Mouse (Mus musculus): ENCODE data around the gene Hmcn2. TPM values are rescaled to one million over a fixed set of nuclear protein-coding genes. Genes with fewer than 3 reads are reported as not detected.

The Hmcn2 gene
- polyA plus RNA-seq, 1 experiment from 2014 or later, result 4.1 TPM

DNA sequence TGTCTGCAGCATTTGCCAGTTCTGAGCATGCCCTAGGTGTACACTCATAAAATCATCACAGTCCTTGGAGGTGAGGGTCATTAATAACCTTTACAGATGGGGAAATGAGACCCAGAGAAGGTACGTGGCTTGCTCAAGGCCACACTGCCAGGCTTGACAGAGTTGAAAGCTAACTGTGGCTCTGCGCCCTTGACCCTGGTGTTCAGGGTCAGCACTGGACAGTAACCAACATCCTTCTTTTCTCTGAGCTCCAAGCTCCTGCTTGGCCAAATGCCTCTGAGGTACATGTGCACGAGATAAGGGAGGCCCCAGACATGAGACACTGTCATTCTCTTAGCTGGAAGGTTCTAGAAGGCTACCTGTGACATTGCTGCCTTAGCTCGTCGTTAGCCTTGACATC lies 42.6 kb downstream of the Hmcn2 start:
- 71% methylated on average over 5 of the region's 5 CpGs for WGBS

GRCm38 (mm10) chr2:31359316-31359715 lies 45.1 kb downstream of the Hmcn2 start:
- H3K27ac ChIP-seq, result no peak overlapping the region
- no peak for ATAC-seq (ENCODE audit: insufficient read depth, low FRiP score, low read depth)
- 67% methylated on average over 7 of the region's 7 CpGs for WGBS

More for the DNA sequence above, 42.6 kb downstream of the Hmcn2 start:
- H3K9ac ChIP-seq, result no peak overlapping the region
- no peak for ATAC-seq (ENCODE audit: insufficient read depth, low FRiP score, low read depth)
- H3K4me1 ChIP-seq, result no peaks in the 10 kb centered on the region
- H3K27me3 ChIP-seq (replicated peaks), result no peaks in the 10 kb centered on the region
- no peak overlapping the region for H3K4me3 ChIP-seq (replicated peaks)
- no peak overlapping the region for H3K4me2 ChIP-seq
- no peaks in the 10 kb centered on the region for H3K36me3 ChIP-seq
- H3K9me3 ChIP-seq, result no peaks in the 10 kb centered on the region
- H3K27ac ChIP-seq, result no peak overlapping the region

GRCm38 (mm10) chr2:31367186-31367585 lies 53.0 kb downstream of the Hmcn2 start:
- Histone ChIP-seq H3K4me3 (replicated peaks) (no peak overlapping the region), H3K4me2 (no peak overlapping the region), H3K4me1 (no peaks in the 10 kb centered on the region), H3K27me3 (replicated peaks) (no peaks in the 10 kb centered on the region), H3K36me3 (no peaks in the 10 kb centered on the region), H3K27ac (no peak overlapping the region; the same call in 1 of the 2 replicates), H3K9me3 (no peaks in the 10 kb centered on the region), H3K9ac (no peak overlapping the region)
- WGBS, result 50% methylated on average over 7 of the region's 7 CpGs
- no peak for ATAC-seq (ENCODE audit: insufficient read depth, low FRiP score, low read depth)

More at GRCm38 (mm10) chr2:31359316-31359715, 45.1 kb downstream of the Hmcn2 start:
- H3K4me2 ChIP-seq, result no peak overlapping the region
- no peak overlapping the region for H3K9ac ChIP-seq
- no peaks in the 10 kb centered on the region for H3K36me3 ChIP-seq
- no peaks in the 10 kb centered on the region for H3K4me1 ChIP-seq
- no peaks in the 10 kb centered on the region for H3K9me3 ChIP-seq
- H3K4me3 ChIP-seq (replicated peaks), result no peak overlapping the region
- H3K27me3 ChIP-seq (replicated peaks), result no peaks in the 10 kb centered on the region

- H3K4me1 ChIP-seq, result no peaks in the 10 kb centered on the region
- no peaks in the 10 kb centered on the region for H3K36me3 ChIP-seq
- H3K4me2 ChIP-seq, result no peak overlapping the region
- 66% methylated on average over 9 of the region's 9 CpGs for WGBS
- H3K9ac ChIP-seq, result no peak overlapping the region
- no peak overlapping the region for H3K27ac ChIP-seq
- H3K27me3 ChIP-seq (replicated peaks), result no peaks in the 10 kb centered on the region
- ATAC-seq (ENCODE audit: insufficient read depth, low FRiP score, low read depth), result no peak
- no peak overlapping the region for H3K4me3 ChIP-seq (replicated peaks)
- no peaks in the 10 kb centered on the region for H3K9me3 ChIP-seq
Observed at GRCm38 (mm10) chr2:31371396-31371795, 57.2 kb downstream of the Hmcn2 start.

- H3K9me3 ChIP-seq, result no peaks in the 10 kb centered on the region
- no peak overlapping the region for H3K27ac ChIP-seq
- H3K27me3 ChIP-seq (replicated peaks), result no peaks in the 10 kb centered on the region
- H3K4me1 ChIP-seq, result no peaks in the 10 kb centered on the region
- H3K36me3 ChIP-seq, result no peaks in the 10 kb centered on the region
- no peak overlapping the region for H3K4me2 ChIP-seq
- H3K4me3 ChIP-seq (replicated peaks), result no peak overlapping the region
- 97% methylated on average over 4 of the region's 4 CpGs for WGBS
- ATAC-seq (ENCODE audit: insufficient read depth, low FRiP score, low read depth), result no peak
- no peak overlapping the region for H3K9ac ChIP-seq
Observed at GRCm38 (mm10) chr2:31372186-31372585, 58.0 kb downstream of the Hmcn2 start.

DNA sequence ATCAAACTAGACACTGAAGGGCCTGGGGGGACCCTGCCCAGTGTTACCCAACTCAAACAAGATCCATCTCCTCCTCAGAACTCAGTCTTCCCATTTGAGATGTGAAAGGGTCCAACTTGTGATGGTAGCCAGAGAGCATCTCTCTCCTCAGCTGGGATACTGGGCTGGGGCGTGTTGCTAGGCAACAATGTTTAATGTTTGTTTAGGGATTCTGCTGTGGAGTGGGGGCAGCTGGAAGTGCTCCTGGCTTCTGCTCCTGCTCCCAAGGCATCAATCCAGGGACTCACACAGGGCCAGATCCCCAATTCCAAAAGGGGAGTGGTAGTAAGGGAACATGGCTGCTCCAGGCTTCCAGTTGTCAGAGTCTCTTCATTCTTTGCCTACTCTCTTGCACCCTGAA lies 60.2 kb downstream of the Hmcn2 start:
- H3K4me1 ChIP-seq, result no peaks in the 10 kb centered on the region
- no peak overlapping the region for H3K4me3 ChIP-seq (replicated peaks)
- no peak overlapping the region for H3K4me2 ChIP-seq
- no peaks in the 10 kb centered on the region for H3K9me3 ChIP-seq
- 45% methylated on average over 1 of the region's 1 CpGs for WGBS
- no peaks in the 10 kb centered on the region for H3K36me3 ChIP-seq
- H3K9ac ChIP-seq, result no peak overlapping the region
- no peak overlapping the region for H3K27ac ChIP-seq
- no peaks in the 10 kb centered on the region for H3K27me3 ChIP-seq (replicated peaks)
- no peak for ATAC-seq (ENCODE audit: insufficient read depth, low FRiP score, low read depth)

- Histone ChIP-seq H3K36me3 (no peaks in the 10 kb centered on the region), H3K27me3 (replicated peaks) (no peaks in the 10 kb centered on the region), H3K9ac (no peak overlapping the region), H3K9me3 (no peaks in the 10 kb centered on the region), H3K27ac (no peak overlapping the region), H3K4me2 (no peak overlapping the region), H3K4me3 (replicated peaks) (no peak overlapping the region), H3K4me1 (no peaks in the 10 kb centered on the region)
- ATAC-seq (ENCODE audit: insufficient read depth, low FRiP score, low read depth), result no peak
- 36% methylated on average over 3 of the region's 3 CpGs for WGBS
Observed at GRCm38 (mm10) chr2:31376057-31376456, 61.8 kb downstream of the Hmcn2 start.

DNA sequence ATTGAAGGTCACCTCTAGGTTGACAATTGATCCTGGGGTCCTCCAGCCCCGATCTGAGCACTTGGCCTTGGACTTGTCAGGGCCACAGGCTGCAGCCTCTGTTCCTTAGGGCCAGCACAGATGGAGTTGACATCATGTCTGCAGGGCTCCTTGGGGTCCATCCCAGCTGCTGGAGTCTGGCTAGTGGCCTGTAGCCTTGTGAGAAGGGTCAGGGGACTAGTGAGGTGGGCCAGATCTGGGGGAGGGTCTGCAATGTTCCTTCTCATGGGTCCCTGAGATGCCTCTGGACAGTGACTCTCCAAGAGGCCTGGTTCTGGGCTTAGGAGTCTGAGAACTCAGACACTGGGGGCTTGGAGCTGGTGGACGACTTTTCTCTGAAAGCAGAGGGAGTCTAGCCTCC lies 63.3 kb downstream of the Hmcn2 start:
- Histone ChIP-seq H3K9me3 (no peaks in the 10 kb centered on the region), H3K27me3 (replicated peaks) (no peaks in the 10 kb centered on the region), H3K4me3 (replicated peaks) (no peak overlapping the region), H3K9ac (no peak overlapping the region), H3K36me3 (no peaks in the 10 kb centered on the region), H3K4me1 (no peaks in the 10 kb centered on the region), H3K4me2 (no peak overlapping the region), H3K27ac (no peak overlapping the region)
- WGBS, result 58% methylated on average over 2 of the region's 2 CpGs
- no peak for ATAC-seq (ENCODE audit: insufficient read depth, low FRiP score, low read depth)

DNA sequence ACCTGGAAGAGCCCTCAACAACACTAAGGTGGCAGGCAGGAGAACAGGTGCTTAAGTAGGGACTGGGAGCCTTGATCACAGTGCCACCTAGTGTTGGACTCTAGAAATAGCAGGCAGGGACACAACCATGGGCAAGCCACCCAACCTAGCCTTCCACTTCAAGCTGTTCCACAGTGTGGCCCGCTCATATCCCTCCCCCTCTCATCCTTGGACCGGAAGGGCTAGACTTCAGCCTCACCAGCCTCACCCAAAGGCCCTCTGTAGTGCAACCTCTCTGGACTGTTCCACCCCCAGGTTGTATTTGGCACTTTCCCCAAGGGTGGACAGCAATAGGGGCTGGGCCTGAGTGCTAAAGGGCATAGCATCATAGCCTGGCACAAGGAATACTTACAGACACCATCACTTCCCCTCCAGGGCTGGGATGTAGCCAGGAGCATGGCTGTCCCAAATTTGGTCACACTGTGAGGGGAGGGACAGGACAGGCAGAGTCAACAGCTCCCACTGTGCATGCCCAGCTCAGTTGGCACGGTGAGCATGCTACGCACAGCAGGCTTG lies 67.2 kb downstream of the Hmcn2 start:
- H3K4me3 ChIP-seq (replicated peaks), result no peak overlapping the region
- no peaks in the 10 kb centered on the region for H3K27me3 ChIP-seq (replicated peaks)
- WGBS, result 55% methylated on average over 4 of the region's 4 CpGs
- ATAC-seq (ENCODE audit: insufficient read depth, low FRiP score, low read depth), result no peak
- no peaks in the 10 kb centered on the region for H3K4me1 ChIP-seq
- no peak overlapping the region for H3K9ac ChIP-seq
- no peaks in the 10 kb centered on the region for H3K9me3 ChIP-seq
- H3K27ac ChIP-seq, result no peak overlapping the region
- no peak overlapping the region for H3K4me2 ChIP-seq
- H3K36me3 ChIP-seq, result no peaks in the 10 kb centered on the region

- no peak for ATAC-seq (ENCODE audit: insufficient read depth, low FRiP score, low read depth)
Observed at GRCm38 (mm10) chr2:31382952-31383351, 68.7 kb downstream of the Hmcn2 start.

GRCm38 (mm10) chr2:31416968-31417367 lies 102.8 kb downstream of the Hmcn2 start:
- Histone ChIP-seq H3K4me3 (replicated peaks) (no peak overlapping the region), H3K27ac (no peak overlapping the region), H3K36me3 (no peaks in the 10 kb centered on the region), H3K9me3 (no peaks in the 10 kb centered on the region), H3K9ac (no peak overlapping the region), H3K4me1 (no peaks in the 10 kb centered on the region), H3K4me2 (no peak overlapping the region), H3K27me3 (replicated peaks) (no peaks in the 10 kb centered on the region)
- ATAC-seq (ENCODE audit: insufficient read depth, low FRiP score, low read depth), result no peak
- 45% methylated on average over 10 of the region's 10 CpGs for WGBS

More at GRCm38 (mm10) chr2:31382952-31383351, 68.7 kb downstream of the Hmcn2 start:
- no peaks in the 10 kb centered on the region for H3K4me1 ChIP-seq
- no peaks in the 10 kb centered on the region for H3K27me3 ChIP-seq (replicated peaks)
- WGBS, result 22% methylated on average over 4 of the region's 4 CpGs
- H3K36me3 ChIP-seq, result no peaks in the 10 kb centered on the region
- H3K4me3 ChIP-seq (replicated peaks), result no peak overlapping the region
- H3K27ac ChIP-seq, result no peak overlapping the region
- H3K9me3 ChIP-seq, result no peaks in the 10 kb centered on the region
- H3K9ac ChIP-seq, result no peak overlapping the region
- no peak overlapping the region for H3K4me2 ChIP-seq

- H3K36me3 ChIP-seq, result no peaks in the 10 kb centered on the region
- no peaks in the 10 kb centered on the region for H3K27me3 ChIP-seq (replicated peaks)
- no peak overlapping the region for H3K9ac ChIP-seq
- H3K27ac ChIP-seq, result no peak overlapping the region
- H3K9me3 ChIP-seq, result no peaks in the 10 kb centered on the region
- H3K4me2 ChIP-seq, result no peak overlapping the region
- H3K4me1 ChIP-seq, result no peaks in the 10 kb centered on the region
- 83% methylated on average over 5 of the region's 5 CpGs for WGBS
- H3K4me3 ChIP-seq (replicated peaks), result no peak overlapping the region
- no peak for ATAC-seq (ENCODE audit: insufficient read depth, low FRiP score, low read depth)
Observed at GRCm38 (mm10) chr2:31418021-31418420, 103.8 kb downstream of the Hmcn2 start.

GRCm38 (mm10) chr2:31418571-31418970 lies 104.4 kb downstream of the Hmcn2 start:
- no peaks in the 10 kb centered on the region for H3K36me3 ChIP-seq
- no peak overlapping the region for H3K4me2 ChIP-seq
- H3K4me3 ChIP-seq (replicated peaks), result no peak overlapping the region
- 12% methylated on average over 8 of the region's 8 CpGs for WGBS
- H3K27ac ChIP-seq, result no peak overlapping the region
- no peak overlapping the region for H3K9ac ChIP-seq
- no peaks in the 10 kb centered on the region for H3K27me3 ChIP-seq (replicated peaks)
- H3K9me3 ChIP-seq, result no peaks in the 10 kb centered on the region
- no peak; the same call in 1 of the 2 replicates for ATAC-seq (ENCODE audit: insufficient read depth, low FRiP score, low read depth)
- H3K4me1 ChIP-seq, result no peaks in the 10 kb centered on the region
